Mouse (Mus musculus): Measurements from ENCODE around the gene Rnf223. TPM values are rescaled to one million over a fixed set of nuclear protein-coding genes. Genes with fewer than 3 reads are reported as not detected.

The Rnf223 gene
- total and polyA plus RNA-seq, 3 experiments = 0.07 to 0.80 (median 0.21) TPM

DNA sequence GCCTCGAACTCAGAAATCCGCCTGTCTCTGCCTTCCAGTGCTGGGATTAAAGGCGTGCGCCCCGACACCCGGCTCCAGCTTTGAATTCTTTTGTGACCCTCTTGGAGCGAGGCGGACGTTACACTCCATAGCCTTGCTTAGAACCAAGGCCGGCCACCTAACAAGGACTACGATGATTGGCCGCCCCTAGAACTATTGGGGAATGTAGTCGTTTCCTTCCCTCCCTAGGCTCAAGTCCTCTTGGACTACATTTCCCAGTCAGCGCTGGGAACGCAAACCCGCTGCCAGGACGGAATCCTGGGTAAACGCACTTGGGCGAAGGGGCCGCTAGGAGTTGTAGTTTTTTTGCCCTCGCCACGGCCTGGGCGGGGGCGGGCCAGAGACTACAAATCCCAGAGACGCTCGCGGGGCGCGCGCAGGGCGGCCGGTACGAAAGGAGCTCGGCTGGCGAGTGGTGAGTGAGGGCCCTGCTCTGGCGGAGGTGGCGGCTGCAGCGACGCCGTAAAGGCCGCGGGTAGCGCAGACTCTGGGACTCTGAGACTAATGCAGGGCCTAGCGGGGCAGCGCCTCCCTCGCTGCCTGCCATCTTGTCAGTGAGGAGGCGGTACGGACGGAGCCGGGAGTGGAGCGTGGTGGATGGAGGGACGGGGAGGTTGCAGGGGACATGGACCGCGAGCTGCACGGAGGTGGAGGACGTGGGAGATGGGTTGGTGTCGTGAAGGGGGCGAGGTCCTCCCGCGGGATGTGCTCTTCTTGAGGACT, 20.6 kb upstream of the Rnf223 start, which contains the start of gene 9430015G10Rik:
9430015G10Rik (plus strand) TSS at position 413 of the 762 bp plus-strand sequence.
- H3K9ac ChIP-seq (ENCODE audit: insufficient read depth, low read depth) = peak within 1 kb of the TSS; percentile 83
- dilution Hi-C loops (cut with MboI; ENCODE audit: extremely low pct_ligation_motif_present, extremely low pct_unique_long_range_greater_than_20kb, low sequenced_read_pairs) = no loop called here

GRCm38 (mm10) chr4:156124077-156124476, 6.2 kb upstream of the Rnf223 start:
- no peak for DNase-seq (ENCODE audit: extremely low read depth)
- Histone ChIP-seq H3K79me2 (replicated peaks; ENCODE audit: control insufficient read depth, extremely low read depth, insufficient read depth, poor library complexity, severe bottlenecking) (no peaks in the 10 kb centered on the region), H3K4me1 (ENCODE audit: control insufficient read depth in 1 of 2, insufficient read depth in 2 of 2) (peaks cover 0 to 7% of the 10 kb centered on the region in 2 experiments; a peak in 2 of 4 replicates), H3K9ac (ENCODE audit: insufficient read depth, low read depth) (no peak overlapping the region), H3K27me3 (replicated peaks) (no peaks in the 10 kb centered on the region), H3K4me2 (ENCODE audit: insufficient read depth, low read depth, poor library complexity, severe bottlenecking) (no peak overlapping the region), H3K27ac (ENCODE audit: insufficient read depth, low read depth) (no peak overlapping the region), H3K36me3 (replicated peaks in 1 of 2; ENCODE audit: control insufficient read depth in 1 of 2, insufficient read depth in 1 of 2, low read length in 1 of 2) (peaks cover 66 to 97% of the 10 kb centered on the region in 2 experiments), H3K4me3 (replicated peaks in 1 of 3; ENCODE audit: low read depth in 2 of 3, low read length in 2 of 3, poor library complexity in 1 of 3) (no peak overlapping the region), H3K9me3 (replicated peaks; ENCODE audit: low read length) (no peaks in the 10 kb centered on the region)
- TF ChIP-seq JUND (conservative IDR thresholded peaks at IDR 0.05; ENCODE audit: low read depth, low read length) (no peak), MEF2A (IDR thresholded peaks at IDR 0.05; ENCODE audit: borderline replicate concordance, low read depth, low read length) (no peak), TCF12 (IDR thresholded peaks at IDR 0.05; ENCODE audit: low read depth, low read length) (no peak), ZMIZ1 (IDR thresholded peaks at IDR 0.05; ENCODE audit: low read depth, low read length) (no peak)
- in situ Hi-C loops (cut with MboI; ENCODE audit: low pct_ligation_motif_present, low pct_unique_long_range_greater_than_20kb, low sequenced_read_pairs) (loop anchor here (10.0 kb wide), 1 partner anchor 51 kb away; no protein-coding TSS in a partner anchor), dilution Hi-C loops (cut with MboI; ENCODE audit: extremely low pct_ligation_motif_present, extremely low pct_unique_long_range_greater_than_20kb, low sequenced_read_pairs) (no loop called here)

More for the DNA sequence above, 20.6 kb upstream of the Rnf223 start, which contains the start of gene 9430015G10Rik:
- Histone ChIP-seq H3K27me3 (replicated peaks) (no peaks in the 10 kb centered on the region), H3K4me2 (ENCODE audit: insufficient read depth, low read depth, poor library complexity, severe bottlenecking) (peak within 1 kb of the TSS; percentile 86), H3K36me3 (replicated peaks in 1 of 2; ENCODE audit: control insufficient read depth in 1 of 2, insufficient read depth in 1 of 2, low read length in 1 of 2) (peaks cover 3 to 32% of the 10 kb centered on the region in 2 experiments), H3K27ac (ENCODE audit: insufficient read depth, low read depth) (peak within 1 kb of the TSS; percentile 73), H3K4me1 (ENCODE audit: control insufficient read depth in 1 of 2, insufficient read depth in 2 of 2) (peaks cover 2 to 15% of the 10 kb centered on the region in 2 experiments; a peak in 1 of 4 replicates), H3K4me3 (replicated peaks in 1 of 3; ENCODE audit: low read depth in 2 of 3, low read length in 2 of 3, poor library complexity in 1 of 3) (peak within 1 kb of the TSS; percentile 80 to 94 (median 92)), H3K9me3 (replicated peaks; ENCODE audit: low read length) (peaks cover 11% of the 10 kb centered on the region), H3K79me2 (replicated peaks; ENCODE audit: control insufficient read depth, extremely low read depth, insufficient read depth, poor library complexity, severe bottlenecking) (peaks cover 11% of the 10 kb centered on the region)
- peak; percentile 99 for DNase-seq (ENCODE audit: extremely low read depth)
- in situ Hi-C loops (cut with MboI; ENCODE audit: low pct_ligation_motif_present, low pct_unique_long_range_greater_than_20kb, low sequenced_read_pairs) = no loop called here
- TF ChIP-seq SIN3A (IDR thresholded peaks at IDR 0.05; ENCODE audit: low read length) (peak; percentile 78), ZNF384 (IDR thresholded peaks at IDR 0.05; ENCODE audit: low read depth, low read length) (no peak; the same call in none of the 2 replicates), E2F4 (IDR thresholded peaks at IDR 0.05; ENCODE audit: insufficient replicate concordance, low read depth, low read length) (0 out of 2 replicates have a peak, but pooled peaks have one; percentile 57), CTCF (conservative IDR thresholded peaks at IDR 0.05 in 1 of 2, IDR thresholded peaks at IDR 0.05 in 1 of 2; ENCODE audit: low read depth in 2 of 2, low read length in 2 of 2) (no peak), MXI1 (IDR thresholded peaks at IDR 0.05; ENCODE audit: low read depth, low read length) (peak; percentile 52), ZKSCAN1 (IDR thresholded peaks at IDR 0.05; ENCODE audit: borderline replicate concordance, low read depth, low read length) (no peak), GABPA (IDR thresholded peaks at IDR 0.05; ENCODE audit: insufficient replicate concordance, low read depth, low read length) (peak; percentile 98; the same call in 1 of the 2 replicates), NELFE (IDR thresholded peaks at IDR 0.05; ENCODE audit: low read depth, low read length) (peak; percentile 29), RCOR1 (conservative IDR thresholded peaks at IDR 0.05; ENCODE audit: low read depth, low read length) (no peak), MYC (IDR thresholded peaks at IDR 0.05; ENCODE audit: low read depth, low read length) (peak; percentile 50; the same call in 1 of the 2 replicates), ETS1 (conservative IDR thresholded peaks at IDR 0.05; ENCODE audit: low read depth, low read length) (no peak), HCFC1 (IDR thresholded peaks at IDR 0.05; ENCODE audit: low read depth, low read length) (peak; percentile 95), UBTF (IDR thresholded peaks at IDR 0.05; ENCODE audit: low read depth, low read length) (0 out of 2 replicates have a peak, but pooled peaks have one; percentile 52), IRF4 (IDR thresholded peaks at IDR 0.05; ENCODE audit: low read depth, low read length) (no peak), SMC3 (IDR thresholded peaks at IDR 0.05; ENCODE audit: low read depth, low read length) (no peak), POLR2AphosphoS2 (IDR thresholded peaks at IDR 0.05; ENCODE audit: low read depth, low read length) (peak; percentile 57; the same call in 1 of the 2 replicates), CHD2 (IDR thresholded peaks at IDR 0.05; ENCODE audit: low read length) (peak; percentile 87), JUND (conservative IDR thresholded peaks at IDR 0.05; ENCODE audit: low read depth, low read length) (no peak), MAX (IDR thresholded peaks at IDR 0.05; ENCODE audit: low read length) (0 out of 2 replicates have a peak, but pooled peaks have one; percentile 7), MEF2A (IDR thresholded peaks at IDR 0.05; ENCODE audit: borderline replicate concordance, low read depth, low read length) (no peak; the same call in 1 of the 2 replicates), BHLHE40 (IDR thresholded peaks at IDR 0.05; ENCODE audit: low read depth, low read length) (no peak), USF2 (conservative IDR thresholded peaks at IDR 0.05; ENCODE audit: low read depth, low read length) (no peak), ZC3H11A (IDR thresholded peaks at IDR 0.05; ENCODE audit: low read depth, low read length) (no peak), TBP (conservative IDR thresholded peaks at IDR 0.05; ENCODE audit: low read depth, low read length) (peak; percentile 47; the same call in 1 of the 2 replicates), TCF12 (IDR thresholded peaks at IDR 0.05; ENCODE audit: low read depth, low read length) (peak; percentile 52; the same call in 1 of the 2 replicates), MAZ (IDR thresholded peaks at IDR 0.05; ENCODE audit: low read depth, low read length) (no peak), CHD1 (IDR thresholded peaks at IDR 0.05; ENCODE audit: low read depth, low read length) (no peak), KAT2A (IDR thresholded peaks at IDR 0.05; ENCODE audit: insufficient replicate concordance, low read length) (peak; percentile 100), EP300 (IDR thresholded peaks at IDR 0.05; ENCODE audit: low read length) (no peak), PAX5 (IDR thresholded peaks at IDR 0.05; ENCODE audit: low read length) (no peak), ZMIZ1 (IDR thresholded peaks at IDR 0.05; ENCODE audit: low read depth, low read length) (peak; percentile 58; the same call in 1 of the 2 replicates), RAD21 (IDR thresholded peaks at IDR 0.05; ENCODE audit: low read depth, low read length) (no peak; the same call in 1 of the 2 replicates), JUN (IDR thresholded peaks at IDR 0.05; ENCODE audit: insufficient read depth, low read depth, low read length) (no peak), ELF1 (IDR thresholded peaks at IDR 0.05; ENCODE audit: low read depth, low read length) (peak; percentile 82), MAFK (IDR thresholded peaks at IDR 0.05; ENCODE audit: insufficient replicate concordance, low read length) (no peak), NRF1 (IDR thresholded peaks at IDR 0.05; ENCODE audit: low read depth, low read length) (peak; percentile 56), USF1 (IDR thresholded peaks at IDR 0.05; ENCODE audit: low read depth, low read length) (no peak), POLR2A (IDR thresholded peaks at IDR 0.05; ENCODE audit: low read depth, low read length) (peak; percentile 85)
